Mouse (Mus musculus) hindbrain, embryonic 16.5 days (tissue): ENCODE data around the gene Tnfrsf23. TPM values are rescaled to one million over a fixed set of nuclear protein-coding genes. Genes with fewer than 3 reads are reported as not detected.

Experiments
- ATAC-seq: fragments of 200-750 bp; cut with Nextera tagmentation; 2 replicates; pipeline ENCODE4 v1.8.0; 2017; ENCODE audit warnings: moderate TSS enrichment, moderate library complexity
- H3K27ac ChIP-seq: fragments of 300-500 bp; sonication (generic); 2 replicates; pipeline ENCODE4 v1.5.1; 2014; ENCODE audit warnings: low read depth, mild to moderate bottlenecking, control low read depth, low read length, moderate library complexity
- H3K27me3 ChIP-seq: fragments of 300-500 bp; sonication (generic); replicated peaks from 2 replicates; pipeline ENCODE4 v1.6.1; 2014; ENCODE audit warnings: low read length; ENCODE audit not compliant: control insufficient read depth, insufficient read depth
- H3K36me3 ChIP-seq: fragments of 300-500 bp; sonication (generic); 2 replicates; pipeline ENCODE4 v1.6.1; 2014; ENCODE audit warnings: mild to moderate bottlenecking, low read length, moderate library complexity, mixed read lengths; ENCODE audit not compliant: control insufficient read depth, insufficient read depth
- H3K4me1 ChIP-seq: fragments of 300-500 bp; sonication (generic); 2 replicates; pipeline ENCODE4 v1.6.1; 2014; ENCODE audit warnings: low read depth, low read length; ENCODE audit not compliant: control insufficient read depth, insufficient read depth
- H3K4me2 ChIP-seq: fragments of 300-500 bp; sonication (generic); 2 replicates; pipeline ENCODE4 v1.6.1; 2014; ENCODE audit warnings: mild to moderate bottlenecking, low read length, control low read depth, moderate library complexity
- H3K4me3 ChIP-seq: fragments of 300-500 bp; sonication (generic); 2 replicates; pipeline ENCODE4 v1.5.1; 2014; ENCODE audit warnings: mild to moderate bottlenecking, low read length, control low read depth, moderate library complexity
- H3K9ac ChIP-seq: fragments of 300-500 bp; sonication (generic); 2 replicates; pipeline ENCODE4 v1.6.1; 2014; ENCODE audit warnings: low read depth, mild to moderate bottlenecking, control low read depth, low read length, moderate library complexity
- H3K9me3 ChIP-seq: fragments of 300-500 bp; sonication (generic); 2 replicates; pipeline ENCODE4 v1.6.1; 2014; ENCODE audit warnings: mild to moderate bottlenecking, low read length, moderate library complexity; ENCODE audit not compliant: control insufficient read depth
- WGBS: fragments of 180-500 bp; shearing (Covaris S2); extraction: QIAGEN DNeasy Blood & Tissue Kit; methylation state at CpG from one replicate; pipeline ENCODE4 v1.1.7; 2014; 5-methylcytosine and 5-hydroxymethylcytosine counted together
- polyA plus RNA-seq: library from polyadenylated mRNA; unstranded; fragments of >200 nt; fragmentation: Nextera tagmentation; extraction: Ambion mirVana; gene quantifications from 2 replicates; pipeline ENCODE4 v1.2.1, GENCODE M21; 2015

Gene Tnfrsf23
- polyA plus RNA-seq, 1 experiment from 2014 or later: 0.71 TPM

DNA sequence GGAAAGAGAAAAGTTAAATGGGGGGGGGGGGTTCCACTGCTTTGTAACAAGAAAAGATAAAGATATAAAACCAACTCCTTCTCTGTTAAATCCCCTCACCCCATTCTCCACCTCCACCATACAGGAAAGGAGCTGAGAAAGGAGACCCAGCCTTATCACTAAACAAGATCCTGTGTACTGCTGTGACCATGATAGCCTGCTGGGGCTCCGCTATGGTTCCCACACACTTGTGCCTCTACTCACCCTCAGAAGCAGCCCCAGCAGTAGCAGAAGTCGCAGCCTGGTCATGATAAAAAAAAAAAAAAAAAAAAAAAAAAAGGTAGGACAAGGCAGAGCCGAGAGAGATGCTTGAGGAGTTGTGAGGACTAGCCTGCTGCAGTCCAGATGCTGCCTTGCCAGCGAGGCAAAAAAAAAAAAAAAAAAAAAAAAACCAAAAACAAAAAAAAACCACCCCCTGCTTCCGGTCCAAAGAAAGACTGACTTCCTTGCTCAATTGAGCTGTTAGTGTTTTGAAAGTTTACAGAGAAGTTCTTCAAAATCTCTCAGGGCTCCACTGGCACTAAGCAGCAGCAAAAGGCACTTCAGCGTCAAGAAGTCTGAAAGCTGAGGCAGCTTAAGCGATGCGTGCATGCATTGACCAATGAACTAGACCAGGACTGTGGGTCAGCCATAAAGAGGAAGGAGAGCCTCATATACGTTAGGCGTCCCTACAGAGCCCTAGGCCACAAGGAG lies 58.0 kb downstream of the Tnfrsf23 start:
- Histone ChIP-seq H3K27me3 (no peaks in the 10 kb centered on the region; the same call in 1 of the 2 replicates), H3K4me1 (no peaks in the 10 kb centered on the region), H3K9ac (no peak overlapping the region), H3K4me3 (no peak overlapping the region), H3K4me2 (no peak overlapping the region), H3K9me3 (no peaks in the 10 kb centered on the region), H3K27ac (no peak overlapping the region), H3K36me3 (no peaks in the 10 kb centered on the region)
- 62% methylated on average over 10 of the region's 10 CpGs for WGBS
- ATAC-seq: no peak

DNA sequence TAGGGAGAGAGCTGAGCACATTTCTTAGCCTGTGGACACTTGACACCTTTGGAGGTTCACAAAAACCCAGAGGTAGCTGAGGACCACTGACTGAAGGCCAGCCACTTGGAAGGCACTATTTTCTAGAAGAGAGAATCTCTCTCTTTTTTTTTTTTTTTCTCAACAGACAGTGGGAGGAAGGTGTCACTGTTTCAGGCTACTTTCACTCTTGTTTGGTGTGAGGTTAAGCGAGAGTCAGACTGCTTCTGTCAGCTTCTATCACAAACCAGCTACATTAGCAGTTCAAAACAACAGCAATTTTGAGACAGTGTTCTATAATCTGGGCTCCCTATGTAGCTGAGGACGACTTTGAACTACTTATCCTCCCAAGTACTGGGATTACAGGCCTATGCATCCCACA lies 59.5 kb downstream of the Tnfrsf23 start:
- no peak overlapping the region for H3K4me3 ChIP-seq
- H3K4me1 ChIP-seq: no peaks in the 10 kb centered on the region
- H3K27ac ChIP-seq: no peak overlapping the region
- no peak overlapping the region for H3K9ac ChIP-seq
- H3K4me2 ChIP-seq: no peak overlapping the region
- 72% methylated on average over 2 of the region's 2 CpGs for WGBS
- no peaks in the 10 kb centered on the region for H3K36me3 ChIP-seq
- H3K27me3 ChIP-seq: no peaks in the 10 kb centered on the region; the same call in 1 of the 2 replicates
- H3K9me3 ChIP-seq: no peaks in the 10 kb centered on the region
- ATAC-seq: no peak

DNA sequence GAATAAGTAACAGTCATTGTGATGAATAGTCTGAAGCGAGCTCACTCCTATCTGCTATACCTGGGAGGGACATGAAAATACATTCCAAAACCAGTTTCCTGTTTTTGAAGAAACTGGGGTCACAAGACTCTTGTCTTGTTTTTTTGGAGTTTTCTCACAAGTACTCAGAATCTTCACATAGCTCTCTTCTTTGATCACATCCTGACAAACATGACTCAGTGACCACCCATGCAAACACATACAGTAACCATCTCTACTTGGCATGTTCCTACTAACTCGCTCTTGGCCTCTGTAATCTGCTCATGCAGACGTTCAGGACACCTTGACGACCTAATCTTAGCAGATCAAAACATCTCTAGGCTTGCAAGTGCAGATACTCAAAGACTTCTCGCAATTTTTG lies 60.5 kb downstream of the Tnfrsf23 start:
- no peaks in the 10 kb centered on the region; the same call in 1 of the 2 replicates for H3K27me3 ChIP-seq
- 80% methylated on average over 5 of the region's 5 CpGs for WGBS

GRCm38 (mm10) chr7:143624561-143624960 lies 61.1 kb downstream of the Tnfrsf23 start:
- H3K4me2 ChIP-seq: no peak overlapping the region
- no peak overlapping the region for H3K27ac ChIP-seq
- H3K4me3 ChIP-seq: no peak overlapping the region
- no peak overlapping the region for H3K9ac ChIP-seq
- no peaks in the 10 kb centered on the region for H3K9me3 ChIP-seq
- no peaks in the 10 kb centered on the region; the same call in 1 of the 2 replicates for H3K27me3 ChIP-seq
- no peaks in the 10 kb centered on the region for H3K36me3 ChIP-seq
- 80% methylated on average over 3 of the region's 3 CpGs for WGBS
- H3K4me1 ChIP-seq: no peaks in the 10 kb centered on the region
- no peak for ATAC-seq

More for the DNA sequence above, 60.5 kb downstream of the Tnfrsf23 start:
- Histone ChIP-seq H3K27ac (no peak overlapping the region), H3K36me3 (no peaks in the 10 kb centered on the region), H3K4me1 (no peaks in the 10 kb centered on the region), H3K9me3 (no peaks in the 10 kb centered on the region), H3K4me2 (no peak overlapping the region), H3K9ac (no peak overlapping the region), H3K4me3 (no peak overlapping the region)
- no peak for ATAC-seq

- WGBS: 35% methylated on average over 1 of the region's 1 CpGs
Measured at GRCm38 (mm10) chr7:143620951-143621350, 64.7 kb downstream of the Tnfrsf23 start.

More at GRCm38 (mm10) chr7:143620951-143621350, 64.7 kb downstream of the Tnfrsf23 start:
- Histone ChIP-seq H3K4me1 (no peaks in the 10 kb centered on the region), H3K36me3 (no peaks in the 10 kb centered on the region), H3K27ac (no peak overlapping the region), H3K4me3 (no peak overlapping the region), H3K27me3 (no peaks in the 10 kb centered on the region), H3K9ac (no peak overlapping the region), H3K9me3 (no peaks in the 10 kb centered on the region), H3K4me2 (no peak overlapping the region)
- no peak for ATAC-seq

Other genes with a start within 250 kb of the Tnfrsf23 start
- gene Cdkn1c, start 224.8 kb downstream of the Tnfrsf23 start, polyA plus RNA-seq: 165 and 231 TPM in 2 replicates
- 0.79 and 1.00 TPM in 2 replicates for gene Slc22a18, start 212.1 kb downstream of the Tnfrsf23 start, polyA plus RNA-seq
- 0.56 and 0.57 TPM in 2 replicates for gene Phlda2, start 182.7 kb downstream of the Tnfrsf23 start, polyA plus RNA-seq
- gene Nap1l4, start 136.8 kb downstream of the Tnfrsf23 start, polyA plus RNA-seq: 323 and 328 TPM in 2 replicates
- gene Cars, start 85.8 kb downstream of the Tnfrsf23 start, polyA plus RNA-seq: 71.6 and 73.9 TPM in 2 replicates
- 0.07 and 0.18 TPM in 2 replicates for gene Tnfrsf26, start 57.1 kb downstream of the Tnfrsf23 start, polyA plus RNA-seq
- gene Tnfrsf22, start 36.2 kb downstream of the Tnfrsf23 start, polyA plus RNA-seq: 2.4 and 5.0 TPM in 2 replicates
- gene Osbpl5, start 71.1 kb upstream of the Tnfrsf23 start, polyA plus RNA-seq: 43.7 and 44.9 TPM in 2 replicates
- not detected in 2 replicates for gene Mrgprg, start 81.1 kb upstream of the Tnfrsf23 start, polyA plus RNA-seq
- gene Mrgpre, start 98.6 kb upstream of the Tnfrsf23 start, polyA plus RNA-seq: 10.8 and 14.2 TPM in 2 replicates
- gene Nadsyn1, start 137.0 kb upstream of the Tnfrsf23 start, polyA plus RNA-seq: 6.3 and 7.0 TPM in 2 replicates
- 87.0 and 96.5 TPM in 2 replicates for gene Dhcr7, start 137.3 kb upstream of the Tnfrsf23 start, polyA plus RNA-seq
- not detected in 2 replicates for gene Gm498, start 181.0 kb upstream of the Tnfrsf23 start, polyA plus RNA-seq